Mouse (Mus musculus) lung, postnatal 0 days (tissue): ENCODE data around the gene Mrps35.
A peak's percentile ranks its signal among the peaks of the same experiment; 100 is the strongest.

Experiments used
- CTCF ChIP-seq: IDR thresholded peaks from 2 replicates; pipeline ENCODE4 v1.5.1; 2016; ENCODE audit warnings: antibody characterized with exemption, mild to moderate bottlenecking
- EP300 ChIP-seq: IDR thresholded peaks from 2 replicates; pipeline ENCODE4 v1.6.1; 2016; ENCODE audit warnings: antibody characterized with exemption, mild to moderate bottlenecking, control low read depth

GRCm38 (mm10) chr6:147109283-147109682, 66.7 kb downstream of the Mrps35 start:
- TF ChIP-seq CTCF: no peak
- peak; percentile 29; the same call in 1 of the 2 replicates for TF ChIP-seq EP300
